8 mouse cellular contexts compared by ENCODE assay signal in the genomic region with DNA sequence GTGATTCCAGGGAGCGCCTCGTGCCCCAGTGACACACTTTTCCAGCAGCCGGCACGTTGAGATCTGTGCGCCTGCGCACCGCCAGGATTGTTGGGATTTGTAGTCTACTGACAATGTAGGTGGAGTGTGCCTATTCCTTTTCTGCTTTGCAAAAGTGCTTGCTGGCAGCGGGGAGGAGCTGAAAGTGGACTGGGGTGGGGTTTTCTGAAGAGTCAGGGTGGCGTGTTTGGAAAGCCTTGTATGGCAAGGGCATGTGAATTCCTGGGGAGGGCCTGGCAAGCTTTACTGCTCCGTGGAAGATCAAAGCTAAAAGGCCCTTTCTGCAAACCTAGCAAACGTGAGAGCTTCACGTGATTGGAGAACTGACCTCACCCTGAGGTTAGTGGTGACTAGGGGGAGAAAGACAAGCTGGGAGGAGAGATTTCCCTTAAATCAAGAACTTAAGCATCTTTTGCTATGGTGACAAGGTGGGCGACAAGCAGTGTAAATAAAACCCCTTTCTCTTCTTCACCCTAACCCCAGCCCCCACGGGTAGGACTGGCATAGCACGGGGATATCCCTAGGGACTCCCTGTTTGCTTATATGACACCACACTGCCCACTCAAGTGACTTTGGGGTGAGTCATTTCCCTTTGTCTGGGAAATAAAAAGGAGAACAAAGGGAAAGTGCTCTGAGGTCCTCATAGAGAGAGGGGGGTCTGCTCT. TPM values are rescaled to one million over a fixed set of nuclear protein-coding genes. Genes with fewer than 3 reads are reported as not detected.
A peak's percentile ranks its signal among the peaks of the same experiment; 100 is the strongest.
DNase-seq lines count a peak whose midpoint lies in the region; ATAC-seq lines count a peak whose summit lies in the region.

No protein-coding gene starts in this region.

- peak; percentile 100 for DNase-seq in adipocyte (ENCODE audit: low spot score)
- DNase-seq in embryo, embryonic 10.5 days (ENCODE audit: low spot score) = peak; percentile 97
- DNase-seq in gastrocnemius, postnatal 10 days = peak; percentile 97
- DNase-seq in left cerebral cortex, postnatal 14 days (ENCODE audit: low spot score in 2 of 2) = peak; percentile 100
- peak; percentile 100 for DNase-seq in right cerebral cortex, postnatal 14 days
- DNase-seq in urinary bladder, postnatal 4 days (ENCODE audit: low spot score in 2 of 2) = peak; percentile 98 to 99

- ATAC-seq in inflammation-experienced regulatory T-cells, adult 6 months = peak; percentile 43
- peak; percentile 69 for ATAC-seq in megakaryocyte-erythroid progenitor cell, adult 5-6 weeks (replicated peaks; ENCODE audit: low FRiP score, low TSS enrichment, poor library complexity, severe bottlenecking)

- intact Hi-C loops in left cerebral cortex, postnatal 14 days (cut with DNase I) = no loop called here

RNA-seq across cellular contexts. Expression of gene Nr1d1, which starts 0.4 kb away (rescaled TPM):
- 10 to 100 TPM; 42.4 to 58.7 TPM for total RNA-seq in gastrocnemius, postnatal 10 days (2021)
- polyA plus RNA-seq in inflammation-experienced regulatory T-cells, adult 6 months (2017; shearing (Covaris generic)) = 1 to 10 TPM; 6.5 to 8.4 (median 7.3) TPM
- 10 to 100 TPM; 82.0 to 85.4 TPM for total RNA-seq in left cerebral cortex, postnatal 14 days (2021)
- 4.1 and 8.0 TPM in 2 replicates for total RNA-seq in megakaryocyte-erythroid progenitor cell, adult 5-6 weeks (2014; fragmentation: Nextera tagmentation)
- 0.34 and 1.3 TPM in 2 replicates for total RNA-seq in megakaryocyte-erythroid progenitor cell, adult 5-6 weeks (2017)

RNA-seq across cellular contexts. Expression of gene Msl1, which starts 19.8 kb away (rescaled TPM):
- 10 to 100 TPM; 62.6 to 74.1 TPM for total RNA-seq in gastrocnemius, postnatal 10 days (2021)
- 10 to 100 TPM; 16.7 to 26.3 (median 20.4) TPM for polyA plus RNA-seq in inflammation-experienced regulatory T-cells, adult 6 months (2017; shearing (Covaris generic))
- 100 to 1,000 TPM; 168 to 170 TPM for total RNA-seq in left cerebral cortex, postnatal 14 days (2021)
- 58.6 and 74.8 TPM in 2 replicates for total RNA-seq in megakaryocyte-erythroid progenitor cell, adult 5-6 weeks (2014; fragmentation: Nextera tagmentation)
- total RNA-seq in megakaryocyte-erythroid progenitor cell, adult 5-6 weeks (2017) = 57.8 and 68.3 TPM in 2 replicates

RNA-seq across cellular contexts. Expression of gene Casc3, which starts 29.2 kb away (rescaled TPM):
- 10 to 100 TPM; 19.1 to 26.2 TPM for total RNA-seq in gastrocnemius, postnatal 10 days (2021)
- polyA plus RNA-seq in inflammation-experienced regulatory T-cells, adult 6 months (2017; shearing (Covaris generic)) = 10 to 100 TPM in 2 of 3 experiments, 1 to 10 TPM in 1; 8.7 to 14.8 (median 11.6) TPM
- 10 to 100 TPM; 53.1 to 54.6 TPM for total RNA-seq in left cerebral cortex, postnatal 14 days (2021)
- 47.6 and 51.8 TPM in 2 replicates for total RNA-seq in megakaryocyte-erythroid progenitor cell, adult 5-6 weeks (2014; fragmentation: Nextera tagmentation)
- total RNA-seq in megakaryocyte-erythroid progenitor cell, adult 5-6 weeks (2017) = 37.4 and 53.5 TPM in 2 replicates

RNA-seq across cellular contexts. Expression of gene Thra, which starts 35.1 kb away (rescaled TPM):
- 100 to 1,000 TPM; 149 to 169 TPM for total RNA-seq in gastrocnemius, postnatal 10 days (2021)
- 1 to 10 TPM; 1.3 to 6.3 (median 5.2) TPM for polyA plus RNA-seq in inflammation-experienced regulatory T-cells, adult 6 months (2017; shearing (Covaris generic))
- total RNA-seq in left cerebral cortex, postnatal 14 days (2021) = 1,000 to 10,000 TPM in 1 of 2 experiments, 100 to 1,000 TPM in 1; 962 to 1,004 TPM
- 47.5 and 51.0 TPM in 2 replicates for total RNA-seq in megakaryocyte-erythroid progenitor cell, adult 5-6 weeks (2014; fragmentation: Nextera tagmentation)
- total RNA-seq in megakaryocyte-erythroid progenitor cell, adult 5-6 weeks (2017) = 20.4 and 23.3 TPM in 2 replicates

RNA-seq across cellular contexts. Expression of gene Med24, which starts 46.3 kb away (rescaled TPM):
- total RNA-seq in gastrocnemius, postnatal 10 days (2021) = 10 to 100 TPM; 47.8 to 52.5 TPM
- 10 to 100 TPM; 23.8 to 32.5 (median 28.3) TPM for polyA plus RNA-seq in inflammation-experienced regulatory T-cells, adult 6 months (2017; shearing (Covaris generic))
- total RNA-seq in left cerebral cortex, postnatal 14 days (2021) = 100 to 1,000 TPM in 1 of 2 experiments, 10 to 100 TPM in 1; 96.3 to 114 TPM
- 62.2 and 78.6 TPM in 2 replicates for total RNA-seq in megakaryocyte-erythroid progenitor cell, adult 5-6 weeks (2014; fragmentation: Nextera tagmentation)
- 30.1 and 42.7 TPM in 2 replicates for total RNA-seq in megakaryocyte-erythroid progenitor cell, adult 5-6 weeks (2017)

Comparison
In these comparisons a context has a peak if more than half of its experiments do, and no peak if none do; other contexts are left out.
1. Peak in every context shown above with its lines: DNase-seq and ATAC-seq.
2. RNA of gene Nr1d1, which starts 0.4 kb away (total RNA-seq): 82.0 to 85.4 TPM in left cerebral cortex, postnatal 14 days and 42.4 to 58.7 TPM in gastrocnemius, postnatal 10 days; 0.34 to 8.0 TPM in megakaryocyte-erythroid progenitor cell, adult 5-6 weeks; every median in the first group is over 4 times any median in the second.